Mouse (Mus musculus): Measurements from ENCODE around the gene Gm15319. TPM values are rescaled to one million over a fixed set of nuclear protein-coding genes. Genes with fewer than 3 reads are reported as not detected.
"Not testable (repeated sequence)": the region's sequence is repeated elsewhere in the genome, so short reads cannot be mapped to it uniquely, and the experiment has no call there.

Gene Gm15319
- under 1 TPM; 0.17 to 0.48 TPM for total RNA-seq (2021)
- long read RNA-seq, experiment 1: 0 reads
- long read RNA-seq, experiment 2: 0 reads

DNA sequence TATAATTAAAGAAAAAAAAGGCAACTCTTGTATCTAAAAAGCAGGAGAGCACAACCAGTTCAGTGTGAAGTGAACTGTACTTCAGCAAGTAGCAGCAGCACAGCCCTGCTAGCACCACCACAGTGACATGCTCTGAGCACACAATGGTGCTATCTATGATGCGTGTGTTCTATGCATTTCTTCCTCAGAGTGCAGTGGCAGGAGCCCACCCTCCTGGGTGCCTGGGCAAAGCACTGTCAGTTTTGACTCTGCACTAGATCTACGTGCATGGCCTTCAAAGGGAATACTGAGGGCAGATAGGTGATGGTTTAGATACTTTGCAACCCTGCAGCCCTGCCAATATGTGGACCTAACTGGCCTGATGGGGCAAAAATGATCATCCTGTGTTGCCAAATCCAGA, at the start of gene Gm15319:
TSS of gene Gm15319 (minus strand) at position 101 of the 400 bp plus-strand sequence.
- intact Hi-C loops (cut with DNase I): not testable (repeated sequence)

GRCm38 (mm10) chr8:20410355-20410754, 47.3 kb upstream of the Gm15319 start:
- intact Hi-C loops (cut with DNase I); DNase-seq: not testable (repeated sequence)

More for the DNA sequence above, at the start of gene Gm15319:
- DNase-seq: not testable (repeated sequence)

GRCm38 (mm10) chr8:20408441-20409030, 45.5 kb upstream of the Gm15319 start:
- intact Hi-C loops (cut with DNase I): not testable (repeated sequence)
- DNase-seq: peak; percentile 4 to 23

GRCm38 (mm10) chr8:20389363-20389739, 26.3 kb upstream of the Gm15319 start:
- intact Hi-C loops (cut with DNase I): not testable (repeated sequence)
- peak; percentile 4 to 38 for DNase-seq

DNA sequence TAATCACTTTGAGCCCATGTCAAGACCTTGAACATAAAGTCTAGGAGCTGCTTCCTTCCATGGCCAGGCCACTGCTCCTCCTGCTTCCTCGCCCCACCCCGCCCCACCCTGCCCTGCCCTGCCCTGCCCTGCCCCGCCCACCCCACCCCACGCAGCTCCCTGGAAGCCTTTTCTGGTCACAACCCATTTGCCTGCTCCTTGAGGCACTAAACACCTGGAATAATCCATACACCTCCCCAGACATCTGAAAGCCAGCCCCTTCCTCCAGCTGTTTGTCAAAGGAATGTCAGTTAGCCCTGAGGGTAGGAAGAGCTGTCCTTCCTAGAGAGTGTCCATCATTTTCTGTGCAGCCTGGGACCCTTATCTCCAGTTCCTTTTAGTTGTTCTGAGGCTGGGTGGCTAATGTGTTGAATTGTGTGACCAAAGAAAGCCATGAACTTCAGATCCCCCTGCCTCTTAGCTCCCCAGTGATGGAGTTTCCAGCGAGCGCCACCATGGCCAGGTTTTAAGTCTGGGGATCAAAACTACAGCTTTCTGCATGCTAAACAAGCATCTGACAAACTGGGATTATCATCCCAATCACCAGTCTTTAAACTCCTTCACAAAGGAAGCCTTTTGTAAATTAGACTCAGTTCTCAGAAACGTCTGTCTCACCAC, 25.8 kb upstream of the Gm15319 start:
- peak; percentile 26 to 30 for DNase-seq
- intact Hi-C loops (cut with DNase I): not testable (repeated sequence)

DNA sequence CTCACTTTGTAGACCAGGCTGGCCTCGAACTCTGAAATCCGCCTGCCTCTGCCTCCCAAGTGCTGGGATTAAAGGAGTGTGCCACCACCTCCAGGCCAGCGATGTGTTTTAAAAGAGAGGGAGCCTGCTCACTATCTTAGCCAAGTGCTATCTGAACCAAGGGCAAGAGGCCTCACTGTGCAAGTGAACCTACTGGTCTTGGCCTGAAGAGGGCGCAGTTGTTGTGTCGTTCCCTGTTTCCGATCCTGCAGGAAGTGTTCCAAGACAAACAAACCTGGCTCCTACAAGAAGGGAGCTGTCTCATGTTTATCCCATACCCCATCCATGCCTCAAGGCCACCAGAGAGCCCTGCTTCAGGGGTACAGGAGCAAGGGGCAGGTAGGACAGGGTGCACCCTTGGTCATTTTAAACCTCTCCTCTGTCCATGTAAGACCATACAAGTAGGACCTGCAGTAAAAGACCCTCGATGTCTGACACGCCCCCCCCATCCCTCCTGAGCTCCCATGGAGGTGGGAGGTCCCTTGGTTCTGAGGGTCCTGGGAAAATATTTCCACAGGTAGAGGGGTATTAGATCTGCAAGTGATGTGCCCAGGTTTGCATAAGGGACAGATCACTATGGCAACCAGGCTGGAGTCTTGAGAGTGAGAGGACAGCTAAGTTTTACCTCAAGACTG, 24.2 kb upstream of the Gm15319 start:
- peak; percentile 23 to 30 for DNase-seq
- intact Hi-C loops (cut with DNase I): not testable (repeated sequence)

GRCm38 (mm10) chr8:20384990-20385389, 22.0 kb upstream of the Gm15319 start:
- DNase-seq; intact Hi-C loops (cut with DNase I): not testable (repeated sequence)

DNA sequence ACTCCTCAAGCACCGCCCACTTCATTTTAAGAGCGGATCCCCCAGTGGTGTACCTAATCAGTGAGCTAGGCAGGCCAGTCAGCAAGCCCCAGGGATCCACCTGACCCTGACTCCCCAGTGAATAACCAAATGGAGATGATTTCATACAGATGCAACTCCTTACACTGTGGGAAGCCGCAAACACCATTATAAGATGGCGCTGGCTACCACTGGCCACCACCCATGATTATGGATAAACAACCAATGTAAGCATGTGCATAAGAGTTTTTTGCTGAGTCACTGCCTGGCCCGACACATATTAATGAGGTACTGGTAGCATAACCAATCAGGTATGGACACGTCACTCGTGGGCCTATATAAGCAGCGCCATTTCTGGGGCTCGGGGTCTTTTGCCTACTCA, 21.1 kb upstream of the Gm15319 start:
- DNase-seq: peak; percentile 4 to 58
- intact Hi-C loops (cut with DNase I): not testable (repeated sequence)

GRCm38 (mm10) chr8:20382146-20382545, 19.1 kb upstream of the Gm15319 start:
- DNase-seq: peak in 1 of 2 experiments; percentile 3
- intact Hi-C loops (cut with DNase I): not testable (repeated sequence)

DNA sequence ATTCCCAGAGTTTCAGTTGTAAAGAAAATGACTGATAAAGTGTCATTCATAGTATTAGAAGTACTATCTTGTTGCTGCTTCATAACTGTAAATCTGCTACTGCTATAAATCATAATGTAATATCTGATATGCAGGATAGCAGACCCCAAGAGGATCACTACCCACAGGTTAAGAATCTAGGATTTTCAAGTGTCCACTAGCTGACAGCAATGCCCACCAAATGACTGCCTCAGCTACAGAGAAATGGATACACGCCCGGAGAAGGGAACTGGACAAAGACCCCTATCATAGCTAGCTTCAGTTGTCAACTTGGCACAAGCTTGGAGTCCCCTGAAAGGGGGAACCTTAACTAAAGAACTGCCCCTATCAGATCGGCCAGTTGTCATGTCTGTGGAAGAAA, 18.6 kb upstream of the Gm15319 start:
- DNase-seq: not testable (repeated sequence)

DNA sequence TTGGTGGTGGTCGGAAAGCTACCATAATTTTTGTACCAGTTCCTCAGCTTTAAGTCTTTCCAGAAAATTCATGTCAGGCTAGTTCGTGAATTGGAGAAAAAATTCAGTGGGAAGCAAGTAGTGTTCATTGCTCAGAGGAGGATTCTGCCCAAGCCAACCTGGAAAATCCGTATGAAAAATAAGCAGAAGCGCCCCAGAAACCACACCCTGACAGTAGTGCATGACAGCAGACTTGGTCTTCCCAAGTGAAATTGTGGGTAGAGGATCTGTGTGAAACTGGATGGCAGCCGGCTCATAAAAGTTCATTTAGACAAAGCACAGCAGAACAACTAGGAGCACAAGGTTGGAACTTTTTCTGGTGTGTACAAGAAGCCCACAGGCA, 18.2 kb upstream of the Gm15319 start:
- intact Hi-C loops (cut with DNase I); DNase-seq: not testable (repeated sequence)

More for the DNA sequence above, 18.6 kb upstream of the Gm15319 start:
- intact Hi-C loops (cut with DNase I): not testable (repeated sequence)

DNA sequence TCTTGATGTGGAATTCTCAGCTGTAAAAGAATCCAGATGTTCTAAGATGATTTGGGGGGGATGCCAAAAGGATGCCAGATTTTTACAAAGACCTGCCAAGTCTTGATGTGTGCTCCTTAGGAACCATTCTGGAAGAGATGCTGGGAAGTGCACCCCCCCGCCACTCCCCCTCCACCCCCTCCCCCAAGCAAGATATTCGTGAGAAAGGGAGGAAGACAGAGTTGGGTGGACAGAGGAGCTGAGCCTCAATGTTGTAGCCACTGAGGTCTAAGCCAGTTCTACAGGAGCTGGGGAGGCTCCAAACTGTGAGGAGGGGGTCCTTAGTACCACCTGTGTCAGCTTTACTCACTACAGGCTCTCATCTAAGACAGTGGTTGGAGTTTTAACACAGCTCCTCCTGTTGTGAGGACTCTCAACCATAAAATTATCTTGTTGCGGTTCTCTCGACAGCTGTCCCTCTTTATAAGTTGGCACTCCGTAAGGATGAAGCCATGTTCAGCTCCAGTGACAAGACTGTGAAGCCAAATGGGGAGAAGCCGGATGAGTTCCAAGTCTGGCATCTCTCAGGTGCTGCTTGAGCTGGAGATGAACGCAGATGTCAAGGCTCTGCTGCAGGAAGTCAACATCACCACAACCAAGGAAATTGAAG, 17.7 kb upstream of the Gm15319 start:
- peak; percentile 4 to 42 for DNase-seq
- intact Hi-C loops (cut with DNase I): not testable (repeated sequence)

- DNase-seq; intact Hi-C loops (cut with DNase I): not testable (repeated sequence)
Observed at GRCm38 (mm10) chr8:20379650-20380436, 16.8 kb upstream of the Gm15319 start.

DNA sequence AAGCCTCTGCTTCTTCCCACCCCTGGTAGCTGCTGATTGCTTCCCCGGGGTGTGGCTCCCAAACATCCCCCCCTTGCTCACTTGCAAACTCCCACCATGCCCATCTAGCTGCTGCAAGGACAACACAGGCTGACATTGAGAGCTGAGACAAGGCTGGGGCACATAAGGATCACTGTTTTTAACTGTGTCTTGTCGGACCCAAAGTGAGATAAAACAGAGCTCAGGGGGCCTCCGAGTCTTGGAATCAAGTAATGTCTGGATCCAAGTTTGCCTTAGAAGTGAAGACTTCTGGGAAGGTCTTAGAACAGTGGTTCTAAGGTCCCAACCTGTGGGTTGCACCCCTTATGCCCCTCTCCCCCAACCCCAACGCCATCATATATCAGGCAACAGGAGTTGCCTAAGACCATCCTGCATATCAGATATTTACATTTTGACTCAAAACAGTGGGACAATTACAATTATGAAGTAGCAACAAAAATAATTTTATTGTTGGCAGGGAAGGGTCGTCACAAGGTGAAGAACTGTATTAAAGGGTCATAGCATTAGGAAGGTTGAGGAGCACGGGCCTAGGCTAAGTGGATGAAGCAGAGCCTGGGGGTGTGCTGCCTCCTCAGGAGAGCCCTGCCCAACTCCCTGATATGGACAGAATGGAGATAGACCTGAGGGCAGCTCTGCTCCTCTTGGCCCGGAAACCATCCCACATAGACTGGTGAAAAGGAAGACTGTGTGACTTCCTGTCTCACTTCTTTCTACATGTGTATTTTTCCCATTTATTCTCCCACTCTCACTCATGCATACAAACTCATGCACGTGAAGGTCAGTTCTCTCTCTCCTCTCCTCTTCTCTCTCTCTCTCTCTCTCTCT, 16.0 kb upstream of the Gm15319 start:
- intact Hi-C loops (cut with DNase I): not testable (repeated sequence)
- DNase-seq: peak; percentile 31 to 40

- intact Hi-C loops (cut with DNase I): not testable (repeated sequence)
Observed at GRCm38 (mm10) chr8:20378353-20378752, 15.3 kb upstream of the Gm15319 start.

DNA sequence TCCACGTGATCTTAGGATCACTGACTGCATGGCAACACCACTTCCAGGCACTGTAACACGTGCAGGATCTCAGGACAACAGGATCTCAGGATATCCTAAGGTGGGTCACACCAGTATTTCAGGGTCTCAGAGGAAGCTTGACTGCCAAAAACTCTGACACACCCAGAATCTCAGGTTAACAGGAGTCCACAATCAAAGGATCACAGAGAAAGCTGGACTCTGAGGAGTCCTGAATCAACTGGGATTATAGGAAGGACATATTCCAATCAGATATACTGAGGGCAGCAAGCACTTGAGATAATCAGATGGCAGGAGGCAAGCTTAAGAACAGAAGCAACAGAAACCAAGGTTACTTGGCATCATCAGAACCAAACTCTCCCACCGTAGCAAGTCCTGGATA, 12.7 kb upstream of the Gm15319 start:
- DNase-seq; intact Hi-C loops (cut with DNase I): not testable (repeated sequence)

More at GRCm38 (mm10) chr8:20378353-20378752, 15.3 kb upstream of the Gm15319 start:
- peak; percentile 13 to 68 for DNase-seq

DNA sequence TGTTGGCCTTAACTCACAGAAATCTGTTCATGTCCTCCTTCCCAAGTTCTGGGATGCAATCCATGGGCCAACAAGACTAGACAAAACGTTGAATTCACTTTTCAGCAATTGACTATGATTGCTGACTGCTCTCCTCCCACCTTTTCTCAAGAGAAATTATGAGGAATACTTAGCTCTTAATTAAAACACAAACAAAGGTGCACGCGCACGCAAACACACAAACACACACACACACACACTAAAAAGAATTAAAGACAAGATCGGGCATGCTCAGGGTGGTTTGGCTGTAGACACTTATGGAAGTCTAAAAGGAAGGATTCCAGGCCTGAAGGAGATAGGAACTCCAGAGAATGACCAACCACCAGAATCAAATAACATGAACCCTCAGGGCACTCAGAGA, 6.6 kb downstream of the Gm15319 start:
- intact Hi-C loops (cut with DNase I): not testable (repeated sequence)
- DNase-seq: peak in 1 of 2 experiments; percentile 14

DNA sequence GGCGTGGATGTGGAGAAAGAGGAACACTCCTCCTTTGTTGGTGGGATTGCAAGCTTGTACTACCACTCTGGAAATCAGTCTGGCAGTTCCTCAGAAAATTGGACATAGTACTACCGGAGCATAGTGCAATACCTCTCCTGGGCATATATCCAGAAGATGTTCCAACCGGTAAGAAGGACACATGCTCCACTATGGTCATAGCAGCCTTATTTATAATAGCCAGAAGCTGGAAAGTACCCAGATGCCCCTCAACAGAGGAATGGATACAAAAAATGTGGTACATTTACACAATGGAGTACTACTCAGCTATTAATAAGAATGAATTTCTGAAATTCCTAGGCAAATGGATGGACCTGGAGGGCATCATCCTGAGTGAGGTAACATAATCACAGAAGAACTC, 9.4 kb downstream of the Gm15319 start:
- intact Hi-C loops (cut with DNase I): not testable (repeated sequence)
- DNase-seq: peak in 1 of 2 experiments; percentile 9

DNA sequence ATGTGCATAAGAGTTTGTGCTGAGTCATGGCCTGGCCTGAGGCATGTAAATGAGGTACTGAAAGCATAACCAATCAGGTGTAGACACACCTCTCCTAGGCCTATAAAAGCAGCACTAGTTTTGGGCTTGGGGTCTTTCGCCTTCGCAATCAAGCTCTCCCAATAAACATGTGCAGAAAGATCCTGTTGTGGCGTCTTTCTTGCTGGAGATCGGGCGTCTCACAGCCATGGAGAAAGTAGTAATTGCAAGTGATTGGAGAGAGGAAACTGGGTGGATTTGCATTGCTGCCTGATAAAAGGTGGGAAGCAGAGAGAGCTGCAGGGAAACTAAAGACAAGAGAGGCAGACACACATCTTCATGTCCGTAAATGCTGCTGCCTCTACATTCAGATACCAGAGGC, 60.3 kb downstream of the Gm15319 start:
- intact Hi-C loops (cut with DNase I): not testable (repeated sequence)

More for the DNA sequence above, 60.3 kb downstream of the Gm15319 start:
- DNase-seq: not testable (repeated sequence)

All from gastrocnemius, postnatal 36 days (tissue).